Mouse (Mus musculus) lung, postnatal 0 days (tissue): ENCODE results near the gene Zfpl1.

Experiments
- CTCF ChIP-seq: IDR thresholded peaks from 2 replicates; pipeline ENCODE4 v1.5.1; 2016; ENCODE audit warnings: antibody characterized with exemption, mild to moderate bottlenecking
- EP300 ChIP-seq: IDR thresholded peaks from 2 replicates; pipeline ENCODE4 v1.6.1; 2016; ENCODE audit warnings: antibody characterized with exemption, mild to moderate bottlenecking, control low read depth

DNA sequence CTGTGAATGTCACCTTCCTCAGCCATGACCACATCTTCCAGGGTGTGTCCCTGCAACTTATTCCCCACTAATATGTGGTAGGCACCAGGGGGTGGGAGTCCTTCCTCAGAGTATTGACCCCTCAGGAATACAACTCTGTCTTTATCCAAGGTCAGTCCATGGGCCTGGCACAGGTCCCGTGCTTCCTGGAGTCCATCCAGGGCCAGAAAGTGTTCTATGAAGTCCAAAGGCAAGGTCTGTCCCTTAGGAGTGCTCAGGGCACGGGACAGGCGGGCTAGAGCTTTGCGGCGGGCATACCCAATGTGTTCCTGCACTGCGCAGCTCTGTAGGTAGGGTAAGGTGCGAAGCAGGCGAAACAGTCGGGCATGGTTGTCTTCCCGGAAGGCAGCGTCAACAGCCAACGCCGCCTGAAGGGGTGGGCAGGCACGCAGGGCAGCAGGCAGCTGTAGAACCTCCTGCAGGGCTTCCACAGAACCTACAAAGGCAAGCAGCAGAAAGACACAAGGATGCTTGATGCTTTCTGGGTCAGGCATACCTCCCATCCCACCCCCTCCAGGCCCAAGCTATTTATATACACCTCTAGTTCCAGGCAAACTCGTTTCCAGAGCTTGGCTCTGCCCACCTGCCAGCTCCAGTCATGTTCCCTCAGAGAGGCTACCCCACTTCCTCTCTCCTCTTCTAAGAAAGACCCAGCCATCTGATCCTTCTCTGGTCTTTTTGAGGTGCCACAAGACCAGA is 31.5 kb upstream of the Zfpl1 start:
- no peak for TF ChIP-seq CTCF
- TF ChIP-seq EP300 = no peak
